Mouse (Mus musculus): Measurements from ENCODE around the gene H2afx. TPM values are rescaled to one million over a fixed set of nuclear protein-coding genes. Genes with fewer than 3 reads are reported as not detected.
A peak's percentile ranks its signal among the peaks of the same experiment; 100 is the strongest.
"Not testable (repeated sequence)": the region's sequence is repeated elsewhere in the genome, so short reads cannot be mapped to it uniquely, and the experiment has no call there.

H2afx gene
- 413 and 421 TPM in 2 replicates for polyA plus RNA-seq (2014; fragmentation: Nextera tagmentation; extraction: Ambion mirVana)

- peak within 1 kb of the TSS; percentile 38 for H3K4me2 ChIP-seq (replicated peaks; ENCODE audit: low read depth, low read length)
- H3K9ac ChIP-seq (ENCODE audit: low read depth, low read length), result peak within 1 kb of the TSS; percentile 90
- H3K27me3 ChIP-seq (ENCODE audit: control insufficient read depth, insufficient read depth, low read length), result no peaks in the 10 kb centered on the region
- peaks cover 66% of the 10 kb centered on the region for H3K36me3 ChIP-seq (ENCODE audit: control insufficient read depth, insufficient read depth, low read length)
- peak within 1 kb of the TSS; percentile 66 for H3K4me3 ChIP-seq (ENCODE audit: low read length)
- under 1% methylated on average over 86 of the region's 91 CpGs for WGBS
- H3K9me3 ChIP-seq (ENCODE audit: control insufficient read depth, low read length), result no peaks in the 10 kb centered on the region
- H3K27ac ChIP-seq (ENCODE audit: low read depth, low read length), result peak within 1 kb of the TSS; percentile 88
- H3K4me1 ChIP-seq (ENCODE audit: control insufficient read depth, insufficient read depth, low read length), result peaks cover 14% of the 10 kb centered on the region
- peak; percentile 95 for ATAC-seq (ENCODE audit: low FRiP score, low TSS enrichment)
Observed at GRCm38 (mm10) chr9:44334396-44335330, at the start of gene H2afx. H2afx (plus strand) TSS chr9:44334694.

- no peaks in the 10 kb centered on the region for H3K9me3 ChIP-seq (ENCODE audit: control insufficient read depth, low read length)
- no peak overlapping the region for H3K9ac ChIP-seq (ENCODE audit: low read depth, low read length)
- 12% methylated on average over 6 of the region's 6 CpGs for WGBS
- peak overlapping the region; percentile 4; the same call in 1 of the 2 replicates for H3K4me3 ChIP-seq (ENCODE audit: low read length)
- no peak overlapping the region for H3K27ac ChIP-seq (ENCODE audit: low read depth, low read length)
- no peak for ATAC-seq (ENCODE audit: low FRiP score, low TSS enrichment)
- H3K4me2 ChIP-seq (replicated peaks; ENCODE audit: low read depth, low read length), result no peak overlapping the region
- H3K36me3 ChIP-seq (ENCODE audit: control insufficient read depth, insufficient read depth, low read length), result peaks cover 3% of the 10 kb centered on the region; the same call in 1 of the 2 replicates
- H3K4me1 ChIP-seq (ENCODE audit: control insufficient read depth, insufficient read depth, low read length), result peaks cover 10% of the 10 kb centered on the region
- H3K27me3 ChIP-seq (ENCODE audit: control insufficient read depth, insufficient read depth, low read length), result peaks cover 21% of the 10 kb centered on the region
Observed at GRCm38 (mm10) chr9:44286256-44286850, 48.1 kb upstream of the H2afx start.

GRCm38 (mm10) chr9:44287003-44287400 lies 47.5 kb upstream of the H2afx start:
- Histone ChIP-seq H3K4me2 (replicated peaks; ENCODE audit: low read depth, low read length) (peak overlapping the region; percentile 96), H3K9me3 (ENCODE audit: control insufficient read depth, low read length) (no peaks in the 10 kb centered on the region), H3K27ac (ENCODE audit: low read depth, low read length) (no peak overlapping the region), H3K27me3 (ENCODE audit: control insufficient read depth, insufficient read depth, low read length) (peaks cover 21% of the 10 kb centered on the region), H3K4me1 (ENCODE audit: control insufficient read depth, insufficient read depth, low read length) (peaks cover 10% of the 10 kb centered on the region), H3K9ac (ENCODE audit: low read depth, low read length) (peak overlapping the region; percentile 66), H3K36me3 (ENCODE audit: control insufficient read depth, insufficient read depth, low read length) (peaks cover 3% of the 10 kb centered on the region; the same call in 1 of the 2 replicates), H3K4me3 (ENCODE audit: low read length) (peak overlapping the region; percentile 64)
- 5% methylated on average over 11 of the region's 11 CpGs for WGBS
- ATAC-seq (ENCODE audit: low FRiP score, low TSS enrichment), result 0 out of 2 replicates have a peak, but pooled peaks have one; percentile 10

GRCm38 (mm10) chr9:44287401-44288075 lies 47.0 kb upstream of the H2afx start:
- Histone ChIP-seq H3K27ac (ENCODE audit: low read depth, low read length) (no peak overlapping the region), H3K27me3 (ENCODE audit: control insufficient read depth, insufficient read depth, low read length) (peaks cover 21% of the 10 kb centered on the region), H3K9me3 (ENCODE audit: control insufficient read depth, low read length) (no peaks in the 10 kb centered on the region), H3K4me3 (ENCODE audit: low read length) (peak overlapping the region; percentile 64), H3K4me1 (ENCODE audit: control insufficient read depth, insufficient read depth, low read length) (peaks cover 10% of the 10 kb centered on the region), H3K36me3 (ENCODE audit: control insufficient read depth, insufficient read depth, low read length) (peaks cover 7% of the 10 kb centered on the region; the same call in 1 of the 2 replicates), H3K9ac (ENCODE audit: low read depth, low read length) (peak overlapping the region; percentile 66), H3K4me2 (replicated peaks; ENCODE audit: low read depth, low read length) (peak overlapping the region; percentile 96)
- ATAC-seq (ENCODE audit: low FRiP score, low TSS enrichment), result peak; percentile 57
- 2% methylated on average over 38 of the region's 47 CpGs for WGBS

GRCm38 (mm10) chr9:44288076-44288958 lies 46.2 kb upstream of the H2afx start, which contains the start of gene Abcg4:
Abcg4 (minus strand) TSS chr9:44288615.
- whole genome bisulfite sequencing, result 1% methylated on average over 38 of the region's 38 CpGs
- Histone ChIP-seq H3K36me3 (ENCODE audit: control insufficient read depth, insufficient read depth, low read length) (peaks cover 15% of the 10 kb centered on the region), H3K4me3 (ENCODE audit: low read length) (peak within 1 kb of the TSS; percentile 64), H3K4me2 (replicated peaks; ENCODE audit: low read depth, low read length) (peak within 1 kb of the TSS; percentile 96), H3K9me3 (ENCODE audit: control insufficient read depth, low read length) (no peaks in the 10 kb centered on the region), H3K9ac (ENCODE audit: low read depth, low read length) (peak within 1 kb of the TSS; percentile 66), H3K27ac (ENCODE audit: low read depth, low read length) (no peak within 1 kb of the TSS), H3K27me3 (ENCODE audit: control insufficient read depth, insufficient read depth, low read length) (peaks cover 21% of the 10 kb centered on the region), H3K4me1 (ENCODE audit: control insufficient read depth, insufficient read depth, low read length) (peaks cover 10% of the 10 kb centered on the region)
- peak; percentile 67 for ATAC-seq (ENCODE audit: low FRiP score, low TSS enrichment)

- Histone ChIP-seq H3K4me3 (ENCODE audit: low read length) (no peak overlapping the region), H3K36me3 (ENCODE audit: control insufficient read depth, insufficient read depth, low read length) (peaks cover 21% of the 10 kb centered on the region), H3K4me1 (ENCODE audit: control insufficient read depth, insufficient read depth, low read length) (peaks cover 10% of the 10 kb centered on the region), H3K27me3 (ENCODE audit: control insufficient read depth, insufficient read depth, low read length) (peaks cover 21% of the 10 kb centered on the region), H3K27ac (ENCODE audit: low read depth, low read length) (no peak overlapping the region), H3K9me3 (ENCODE audit: control insufficient read depth, low read length) (no peaks in the 10 kb centered on the region), H3K9ac (ENCODE audit: low read depth, low read length) (no peak overlapping the region), H3K4me2 (replicated peaks; ENCODE audit: low read depth, low read length) (peak overlapping the region; percentile 96; the same call in 1 of the 2 replicates)
- 9% methylated on average over 11 of the region's 11 CpGs for WGBS
- no peak for ATAC-seq (ENCODE audit: low FRiP score, low TSS enrichment)
Observed at GRCm38 (mm10) chr9:44288959-44289291, 45.6 kb upstream of the H2afx start.

GRCm38 (mm10) chr9:44292490-44292889 lies 42.0 kb upstream of the H2afx start:
- Histone ChIP-seq H3K4me1 (ENCODE audit: control insufficient read depth, insufficient read depth, low read length) (peaks cover 10% of the 10 kb centered on the region), H3K36me3 (ENCODE audit: control insufficient read depth, insufficient read depth, low read length) (peaks cover 54% of the 10 kb centered on the region), H3K4me3 (ENCODE audit: low read length) (no peak overlapping the region), H3K27ac (ENCODE audit: low read depth, low read length) (no peak overlapping the region), H3K4me2 (replicated peaks; ENCODE audit: low read depth, low read length) (no peak overlapping the region), H3K9ac (ENCODE audit: low read depth, low read length) (no peak overlapping the region), H3K9me3 (ENCODE audit: control insufficient read depth, low read length) (no peaks in the 10 kb centered on the region), H3K27me3 (ENCODE audit: control insufficient read depth, insufficient read depth, low read length) (peaks cover 11% of the 10 kb centered on the region; the same call in 1 of the 2 replicates)
- WGBS, result 71% methylated on average over 3 of the region's 3 CpGs
- ATAC-seq (ENCODE audit: low FRiP score, low TSS enrichment), result no peak

GRCm38 (mm10) chr9:44300001-44300400 lies 34.5 kb upstream of the H2afx start:
- not testable (repeated sequence) for H3K27me3 ChIP-seq (ENCODE audit: control insufficient read depth, insufficient read depth, low read length); H3K4me2 ChIP-seq (replicated peaks; ENCODE audit: low read depth, low read length); H3K27ac ChIP-seq (ENCODE audit: low read depth, low read length); H3K4me3 ChIP-seq (ENCODE audit: low read length); H3K4me1 ChIP-seq (ENCODE audit: control insufficient read depth, insufficient read depth, low read length); H3K9me3 ChIP-seq (ENCODE audit: control insufficient read depth, low read length); H3K9ac ChIP-seq (ENCODE audit: low read depth, low read length); ATAC-seq (ENCODE audit: low FRiP score, low TSS enrichment)
- WGBS, result 96% methylated on average over 3 of the region's 3 CpGs
- peaks cover 70% of the 10 kb centered on the region for H3K36me3 ChIP-seq (ENCODE audit: control insufficient read depth, insufficient read depth, low read length)
